Mouse (Mus musculus) embryo, embryonic 11.5 days (tissue): ENCODE measurements around the gene Gm21887.
A peak's percentile ranks its signal among the peaks of the same experiment; 100 is the strongest.
"Not testable (repeated sequence)": the region's sequence is repeated elsewhere in the genome, so short reads cannot be mapped to it uniquely, and the experiment has no call there.

Experiments used
- DNase-seq: peaks from one replicate; pipeline ENCODE4 v3.0.0-alpha.2; 2012; ENCODE audit warnings: low read depth, low spot score

The Gm21887 gene

DNA sequence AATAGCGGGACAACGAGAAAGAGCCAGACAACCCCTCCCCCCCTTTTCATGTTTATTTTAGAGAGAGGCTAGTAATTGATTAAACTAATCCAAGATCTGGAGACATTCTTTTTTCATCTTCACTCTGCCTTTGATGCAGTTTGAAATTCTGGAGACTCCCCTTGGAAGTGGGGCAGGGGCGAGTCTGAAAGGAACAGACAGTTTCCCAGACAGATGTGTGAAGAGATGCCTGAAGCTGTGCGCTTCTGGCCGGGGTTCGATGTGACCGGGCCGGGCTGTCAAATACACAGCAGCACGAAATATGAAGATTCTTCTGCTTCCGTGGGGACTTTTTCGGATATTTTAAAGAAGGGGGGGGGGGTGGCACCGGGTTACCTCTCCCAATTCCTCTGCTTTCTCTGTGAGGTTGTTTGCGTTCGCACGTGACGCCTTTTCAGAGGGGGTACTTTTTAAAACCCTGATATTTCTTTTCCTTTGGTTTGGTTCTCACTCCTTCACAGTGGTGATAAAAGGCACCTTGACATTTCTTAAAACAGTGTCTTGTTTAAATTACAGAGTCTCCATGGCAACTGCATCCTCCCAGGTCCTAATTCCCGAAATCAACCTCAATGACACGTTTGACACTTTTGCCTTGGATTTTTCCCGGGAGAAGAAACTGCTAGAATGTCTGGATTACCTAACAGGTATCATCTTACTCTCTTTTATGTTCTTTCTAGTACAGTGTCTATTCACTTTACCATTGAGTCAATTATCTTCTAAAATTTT, 25.9 kb upstream of the Gm21887 start:
- DNase-seq, result peak; percentile 13

DNA sequence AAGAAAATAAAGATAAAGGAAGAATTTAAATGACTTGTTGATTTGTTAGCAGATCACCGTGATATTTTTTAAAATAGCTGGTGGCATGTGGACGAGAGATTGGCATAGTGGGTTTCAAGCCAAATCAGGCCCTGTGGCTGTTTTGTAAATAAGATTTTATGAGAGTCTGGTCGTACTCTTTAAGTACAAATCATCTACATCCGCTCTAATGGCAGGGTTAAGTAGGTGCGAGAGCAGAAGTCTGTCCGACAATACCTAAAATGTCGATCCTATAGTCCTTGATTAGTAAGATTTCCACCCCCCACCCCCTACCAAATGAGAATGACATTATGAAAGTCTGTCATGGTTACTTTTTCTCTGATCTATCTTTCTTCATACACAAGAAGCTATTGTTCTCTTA, 25.1 kb upstream of the Gm21887 start:
- peak; percentile 8 for DNase-seq

DNA sequence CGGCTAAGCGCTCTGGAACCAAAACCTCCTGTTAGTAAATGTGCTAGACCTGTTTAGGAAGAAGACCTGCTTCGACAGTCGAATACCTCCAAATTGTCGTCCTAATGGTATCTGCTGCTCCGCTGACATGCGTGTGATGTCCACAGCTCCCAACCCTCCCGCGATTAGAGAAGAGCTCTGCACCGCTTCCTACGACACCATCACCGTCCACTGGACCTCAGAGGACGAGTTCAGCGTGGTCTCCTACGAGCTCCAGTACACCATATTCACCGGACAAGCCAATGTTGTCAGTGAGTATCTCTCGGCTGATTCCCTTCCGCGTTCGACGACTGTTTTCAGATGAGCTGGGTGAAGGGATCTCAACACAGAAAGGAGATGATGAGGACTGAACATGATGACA, 24.6 kb upstream of the Gm21887 start:
- DNase-seq, result peak; percentile 24

DNA sequence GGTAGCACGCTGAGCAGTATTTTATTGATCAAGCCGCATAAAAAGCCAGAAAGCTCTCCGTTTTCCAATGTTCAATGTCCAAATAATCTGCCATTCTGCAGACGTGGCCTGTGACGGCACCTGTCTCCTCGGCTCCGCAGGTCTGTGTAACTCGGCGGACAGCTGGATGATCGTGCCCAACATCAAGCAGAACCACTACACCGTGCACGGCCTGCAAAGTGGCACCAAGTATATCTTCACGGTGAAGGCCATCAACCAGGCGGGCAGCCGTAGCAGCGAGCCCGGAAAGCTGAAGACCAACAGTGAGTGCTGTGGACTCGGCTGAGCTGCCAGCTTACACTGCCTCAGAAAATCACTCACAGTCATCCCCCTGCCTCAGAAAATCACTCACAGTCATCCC, 23.7 kb upstream of the Gm21887 start:
- DNase-seq, result peak; percentile 19

DNA sequence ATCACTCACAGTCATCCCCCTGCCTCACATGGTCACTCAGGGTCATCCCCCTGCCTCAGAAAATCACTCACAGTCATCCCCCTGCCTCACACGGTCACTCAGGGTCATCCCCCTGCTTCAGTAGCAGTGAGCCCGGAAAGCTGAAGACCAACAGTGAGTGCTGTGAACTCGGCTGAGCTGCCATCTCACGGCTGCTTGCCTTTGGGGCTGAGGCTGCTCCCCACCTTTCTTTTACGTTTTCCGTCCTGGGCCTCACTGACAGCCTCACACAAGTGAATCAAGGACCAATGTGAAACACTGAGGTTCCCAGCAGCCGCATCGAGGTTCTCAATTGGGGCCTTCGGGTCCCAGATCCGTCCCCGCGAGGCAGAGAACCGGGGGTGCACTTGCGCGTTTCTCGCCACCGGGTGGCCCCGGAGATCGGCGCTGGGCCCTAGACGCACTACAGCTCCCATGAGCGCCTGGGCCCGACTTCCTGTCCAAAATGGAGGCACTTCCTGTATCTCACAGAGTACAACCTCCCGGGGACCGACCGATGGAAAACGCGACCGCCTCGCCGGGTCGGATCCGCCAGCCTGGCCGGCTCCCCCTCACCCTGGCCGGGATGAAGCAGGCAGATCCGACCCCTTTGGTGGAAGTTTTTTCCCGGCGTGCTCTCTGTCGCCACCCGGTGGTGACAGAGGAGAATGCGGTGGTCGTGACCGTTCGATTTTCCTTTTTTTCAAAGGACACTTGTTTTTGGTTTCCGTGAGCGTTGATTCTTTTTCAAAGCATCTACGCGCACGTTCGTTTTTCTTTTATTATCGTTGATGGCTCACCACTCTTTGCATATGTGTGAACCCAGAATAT, 22.7 kb upstream of the Gm21887 start:
- peak; percentile 85 for DNase-seq

DNA sequence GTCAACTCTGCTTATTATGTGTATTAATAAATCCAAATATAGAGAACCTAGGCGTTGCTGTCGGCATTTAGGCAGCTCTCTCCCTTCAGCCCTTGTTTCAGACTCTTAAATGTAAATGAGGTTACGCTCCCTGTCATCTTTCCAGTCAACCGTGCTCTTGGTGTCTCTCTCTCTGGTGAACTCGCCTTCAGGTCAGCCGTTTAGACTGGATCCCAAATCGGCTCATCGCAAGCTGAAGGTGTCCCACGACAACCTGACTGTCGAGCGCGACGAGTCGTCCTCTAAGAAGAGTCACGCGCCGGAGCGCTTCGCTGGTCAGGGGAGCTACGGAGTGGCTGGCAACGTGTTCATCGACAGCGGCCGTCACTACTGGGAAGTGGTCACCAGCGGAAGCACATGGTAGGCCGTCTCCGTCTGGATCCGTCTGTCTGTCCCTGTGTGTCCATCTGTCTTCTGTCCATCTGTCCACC, 22.1 kb upstream of the Gm21887 start:
- DNase-seq, result peak; percentile 46

DNA sequence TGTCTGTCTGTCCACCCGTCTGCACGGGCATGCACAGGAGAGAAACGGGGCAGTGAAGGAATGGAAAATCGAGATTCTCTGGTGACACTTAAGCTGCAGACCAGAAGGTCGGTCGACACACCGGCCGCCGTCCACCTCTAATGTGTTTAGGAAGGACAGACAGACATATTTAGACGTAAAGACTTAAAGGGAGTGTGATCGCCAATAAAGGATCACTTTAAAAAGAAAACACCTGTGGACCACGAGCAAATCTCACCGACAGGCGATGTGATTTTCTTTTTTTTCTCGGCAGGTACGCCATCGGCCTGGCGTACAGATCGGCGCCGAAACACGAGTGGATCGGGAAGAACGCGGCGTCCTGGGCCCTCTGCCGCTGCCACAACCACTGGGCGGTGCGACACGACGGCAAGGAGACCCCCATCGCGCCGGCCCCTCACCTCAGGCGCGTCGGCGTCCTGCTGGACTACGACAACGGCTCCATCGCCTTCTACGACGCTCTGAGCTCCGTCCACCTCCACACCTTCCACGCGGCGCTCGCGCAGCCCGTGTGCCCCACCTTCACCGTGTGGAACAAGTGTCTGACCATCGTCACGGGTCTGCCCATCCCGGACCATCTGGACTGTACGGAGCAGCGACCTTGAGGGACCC, 20.8 kb upstream of the Gm21887 start:
- DNase-seq, result peak; percentile 37

DNA sequence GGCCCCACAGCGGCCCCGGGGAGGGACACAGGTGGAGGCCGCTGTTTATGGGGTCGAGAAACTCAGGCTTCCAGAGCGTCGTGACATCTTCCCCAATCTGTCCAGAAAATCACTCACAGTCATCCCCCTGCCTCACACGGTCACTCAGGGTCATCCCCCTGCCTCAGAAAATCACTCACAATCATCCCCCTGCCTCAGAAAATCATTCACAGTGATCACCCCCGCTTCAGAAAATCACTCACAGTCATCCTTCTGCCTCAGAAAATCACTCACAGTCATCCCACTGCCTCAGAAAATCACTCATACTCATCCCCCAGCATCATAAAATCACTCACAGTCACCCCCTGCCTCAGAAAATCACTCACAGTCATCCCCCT, 20.3 kb upstream of the Gm21887 start:
- DNase-seq, result not testable (repeated sequence)

DNA sequence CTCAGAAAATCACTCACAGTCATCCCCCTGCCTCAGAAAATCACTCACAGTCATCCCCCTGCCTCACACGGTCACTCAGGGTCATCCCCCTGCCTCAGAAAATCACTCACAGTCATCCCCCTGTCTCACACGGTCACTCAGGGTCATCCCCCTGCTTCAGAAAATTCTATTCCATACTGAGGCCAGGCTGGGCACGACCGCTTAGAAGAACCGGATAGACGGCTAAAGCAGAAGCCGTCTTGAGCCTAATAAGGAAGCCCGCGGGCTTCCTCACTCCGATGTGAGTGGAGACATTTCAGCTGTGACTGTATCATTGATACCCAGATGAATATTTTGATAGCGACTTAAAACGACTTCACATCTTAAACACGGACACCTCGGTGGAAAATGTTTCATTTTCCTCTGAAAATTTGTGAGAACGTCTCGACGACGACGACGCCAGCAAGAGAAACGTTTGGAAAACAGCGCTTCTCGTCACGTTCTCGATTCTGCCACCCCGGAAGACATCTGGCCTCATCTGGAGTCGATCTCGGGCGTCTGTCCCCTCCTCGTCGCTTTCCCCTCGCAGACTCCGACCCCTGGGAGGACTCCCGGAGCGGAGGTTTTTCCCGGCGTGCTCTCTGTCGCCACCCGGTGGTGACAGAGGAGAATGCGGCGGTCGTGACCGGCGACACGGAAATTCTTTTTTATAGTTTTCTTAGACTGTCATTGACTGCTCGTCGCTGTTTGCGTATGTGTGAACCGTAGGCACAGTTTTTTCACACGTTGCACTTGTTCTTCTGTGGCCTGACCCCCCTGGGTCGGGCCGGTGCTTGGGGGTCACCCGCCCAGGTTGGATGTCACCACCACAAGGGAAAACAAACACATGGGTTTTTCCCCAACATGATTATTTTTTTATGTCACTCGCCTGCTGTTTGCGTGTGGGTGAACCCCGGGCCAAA, 19.5 kb upstream of the Gm21887 start:
- DNase-seq, result not testable (repeated sequence)

DNA sequence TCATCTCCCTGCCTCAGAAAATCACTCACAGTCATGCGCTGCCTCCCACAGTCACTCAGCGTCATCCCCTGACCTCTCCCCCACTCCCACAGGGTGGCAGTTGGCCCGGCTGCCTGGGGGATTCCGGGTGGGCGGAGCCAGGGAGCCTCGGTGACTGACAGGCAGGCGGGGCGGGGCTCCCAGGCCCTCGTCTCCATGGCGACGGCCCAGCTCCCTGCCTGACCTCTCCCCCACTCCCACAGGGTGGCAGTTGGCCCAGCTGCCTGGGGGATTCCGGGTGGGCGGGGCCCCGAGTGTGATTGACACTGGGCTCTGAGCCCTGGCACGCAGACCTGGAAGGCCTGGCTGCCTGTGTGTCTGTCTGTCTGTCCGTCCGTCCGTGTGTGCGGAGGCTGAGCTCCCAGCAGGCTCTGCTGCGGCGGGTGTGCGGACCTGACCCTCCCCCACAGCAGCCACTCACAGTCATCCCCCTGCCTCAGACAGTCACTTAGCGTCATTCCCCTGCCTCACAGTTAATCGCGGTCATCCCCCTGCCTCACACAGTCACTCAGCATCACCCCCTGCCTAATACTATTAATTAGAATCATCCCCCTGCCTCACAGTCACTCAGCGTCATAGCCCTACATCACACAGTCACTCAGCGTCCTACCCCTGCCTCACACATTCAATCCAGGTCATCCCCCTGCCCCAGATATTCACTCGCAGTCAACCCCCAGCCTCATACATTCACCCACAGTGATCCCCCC, 18.2 kb upstream of the Gm21887 start:
- DNase-seq, result peak; percentile 100

DNA sequence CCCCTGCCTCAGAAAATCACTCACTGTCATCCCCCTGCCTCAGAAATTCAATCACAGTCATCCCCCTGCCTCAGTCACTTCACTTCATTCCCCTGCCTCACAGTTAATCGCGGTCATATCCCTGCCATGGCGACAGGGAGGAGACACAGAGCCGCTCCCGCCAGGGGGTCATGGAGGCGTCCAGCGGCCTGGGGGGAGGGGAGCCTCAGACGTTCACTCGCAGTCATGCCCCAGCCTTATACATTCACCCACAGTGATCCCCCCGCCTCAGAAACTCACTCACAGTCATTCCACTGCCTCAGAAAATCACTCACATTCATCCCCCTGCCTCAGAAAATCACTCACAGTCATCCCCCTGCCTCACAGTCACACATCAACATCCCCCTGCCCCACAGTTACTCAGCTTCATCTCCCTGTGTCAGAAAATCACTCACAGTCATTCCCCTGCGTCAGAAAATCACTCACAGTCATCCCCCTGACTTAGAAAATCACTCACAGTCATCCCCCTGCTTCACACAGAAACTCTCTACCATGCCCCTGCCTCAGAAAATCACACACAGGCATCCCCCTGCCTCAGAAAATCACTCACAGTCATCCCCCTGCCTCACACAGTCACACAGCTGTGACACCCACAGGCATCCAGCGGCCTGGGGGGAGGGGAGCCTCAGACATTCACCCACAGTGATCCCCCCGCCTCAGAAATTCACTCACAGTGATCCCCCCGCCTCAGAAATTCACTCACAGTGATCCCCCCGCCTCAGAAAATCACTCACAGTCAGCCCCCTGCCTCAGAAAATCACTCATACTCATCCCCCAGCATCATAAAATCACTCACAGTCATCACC, 17.2 kb upstream of the Gm21887 start:
- DNase-seq, result not testable (repeated sequence)

DNA sequence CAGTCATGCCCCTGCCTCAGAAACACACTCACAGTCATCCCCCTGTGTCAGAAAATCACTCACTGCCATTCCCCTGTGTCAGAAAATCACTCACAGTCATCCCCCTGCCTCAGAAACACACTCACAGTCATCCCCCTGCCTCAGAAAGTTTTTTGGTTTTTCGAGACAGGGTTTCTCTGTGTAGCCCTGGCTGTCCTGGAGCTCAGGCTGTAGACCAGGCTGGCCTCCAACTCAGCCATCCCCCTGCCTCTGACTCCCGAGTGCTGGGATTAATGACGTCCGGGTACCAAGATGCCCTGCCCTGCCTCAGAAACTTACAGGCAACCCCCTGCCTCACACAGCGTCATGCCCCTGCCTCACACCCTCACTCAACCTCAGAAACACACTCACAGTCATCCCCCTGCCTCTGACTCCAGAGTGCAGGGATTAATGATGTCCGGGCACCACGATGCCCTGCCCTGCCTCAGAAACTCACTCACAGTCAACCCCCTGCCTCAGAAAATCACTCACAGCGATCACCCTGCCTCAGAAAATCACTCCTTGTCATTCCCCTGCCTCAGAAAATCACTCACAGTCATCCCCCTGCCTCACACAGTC, 16.4 kb upstream of the Gm21887 start:
- DNase-seq, result not testable (repeated sequence)

DNA sequence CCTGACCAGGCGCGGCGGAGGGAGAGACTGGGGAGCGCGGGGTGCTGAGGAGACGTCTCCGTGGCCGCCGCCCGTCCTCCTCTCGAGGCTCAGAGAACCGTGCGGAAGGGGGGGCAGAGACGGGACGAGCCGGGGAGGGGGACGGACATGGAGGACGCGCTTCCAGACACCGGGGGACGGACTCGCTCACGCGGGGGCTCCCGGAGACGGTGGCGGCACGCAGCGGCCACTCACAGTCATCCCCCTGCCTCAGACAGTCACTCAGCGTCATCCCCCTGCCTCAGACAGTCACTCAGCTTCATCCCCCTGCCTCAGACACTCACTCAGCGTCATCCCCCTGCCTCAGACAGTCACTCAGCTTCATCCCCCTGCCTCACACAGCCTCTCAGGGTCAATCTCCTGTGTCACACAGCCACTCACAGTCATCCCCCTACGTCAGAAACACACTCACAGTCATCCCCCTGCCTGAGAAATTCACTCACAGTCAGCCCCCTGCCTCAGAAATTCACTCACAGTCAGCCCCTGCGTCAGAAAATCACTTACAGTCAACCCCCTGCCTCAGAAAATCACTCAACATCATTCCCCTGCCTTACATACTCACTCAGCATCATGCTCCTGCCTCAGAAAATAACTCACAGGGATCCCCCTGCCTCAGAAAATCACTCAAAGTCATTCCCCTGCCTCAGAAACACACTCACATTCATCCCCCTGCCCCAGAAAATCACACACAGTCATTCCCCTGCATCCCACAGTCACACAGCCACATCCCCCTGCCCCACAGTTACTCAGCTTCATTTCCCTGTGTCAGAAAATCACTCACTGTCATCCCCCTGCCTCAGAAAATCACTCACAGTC, 15.2 kb upstream of the Gm21887 start:
- DNase-seq, result not testable (repeated sequence)

DNA sequence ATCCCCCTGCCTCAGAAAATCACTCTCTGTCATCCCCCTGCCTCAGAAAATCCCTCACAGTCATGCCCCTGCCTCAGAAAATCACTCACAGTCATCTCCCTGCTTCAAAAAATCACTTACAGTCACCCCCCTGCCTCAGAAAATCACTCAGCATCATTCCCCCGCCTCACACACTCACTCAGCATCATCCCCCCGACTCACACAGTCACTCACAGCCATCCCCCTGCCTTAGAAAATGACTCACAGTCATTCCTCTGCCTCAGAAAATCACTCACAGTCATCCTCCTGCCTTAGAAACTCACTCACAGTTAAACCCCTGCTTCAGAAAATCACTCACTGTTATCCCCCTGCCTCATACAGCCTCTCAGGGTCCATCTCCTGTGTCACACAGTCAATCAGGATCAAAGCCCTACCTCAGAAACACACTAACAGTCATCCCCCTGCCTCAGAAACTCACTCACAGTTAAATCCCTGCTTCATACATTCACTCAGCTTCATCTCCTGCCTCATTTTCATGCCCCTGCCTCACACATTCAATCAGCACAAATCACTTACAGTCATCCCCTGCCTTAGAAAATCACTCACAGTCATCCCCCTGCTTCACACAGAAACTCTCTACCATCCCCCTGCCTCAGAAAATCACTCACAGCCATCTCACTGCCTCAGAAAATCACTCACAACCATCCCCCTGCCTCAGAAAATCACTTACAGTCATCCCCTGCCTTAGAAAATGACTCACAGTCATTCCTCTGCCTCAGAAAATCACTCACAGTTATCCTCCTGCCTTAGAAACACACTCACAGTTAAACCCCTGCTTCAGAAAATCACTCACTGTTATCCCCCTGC, 14.4 kb upstream of the Gm21887 start:
- DNase-seq, result not testable (repeated sequence)

DNA sequence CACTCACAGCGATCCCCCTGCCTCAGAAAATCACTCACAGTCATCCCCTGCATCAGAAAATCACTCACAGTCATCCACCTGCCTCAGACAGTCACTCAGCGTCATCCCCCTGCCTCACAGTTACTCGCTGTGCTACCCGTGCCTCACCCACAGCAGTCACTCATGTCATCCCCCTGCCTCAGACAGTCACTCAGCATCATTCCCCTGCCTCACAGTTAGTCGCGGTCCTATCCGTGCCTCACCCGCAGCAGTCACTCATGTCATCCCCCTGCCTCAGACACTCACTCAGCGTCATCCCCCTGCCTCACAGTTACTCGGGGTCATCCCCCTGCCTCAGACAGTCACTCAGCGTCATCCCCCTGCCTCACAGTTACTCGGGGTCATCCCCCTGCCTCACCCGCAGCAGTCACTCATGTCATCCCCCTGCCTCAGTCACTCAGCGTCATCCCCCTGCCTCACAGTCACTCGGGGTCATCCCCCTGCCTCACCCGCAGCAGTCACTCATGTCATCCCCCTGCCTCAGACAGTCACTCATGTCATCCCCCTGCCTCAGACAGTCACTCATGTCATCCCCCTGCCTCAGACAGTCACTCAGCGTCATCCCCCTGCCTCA, 13.4 kb upstream of the Gm21887 start:
- not testable (repeated sequence) for DNase-seq

DNA sequence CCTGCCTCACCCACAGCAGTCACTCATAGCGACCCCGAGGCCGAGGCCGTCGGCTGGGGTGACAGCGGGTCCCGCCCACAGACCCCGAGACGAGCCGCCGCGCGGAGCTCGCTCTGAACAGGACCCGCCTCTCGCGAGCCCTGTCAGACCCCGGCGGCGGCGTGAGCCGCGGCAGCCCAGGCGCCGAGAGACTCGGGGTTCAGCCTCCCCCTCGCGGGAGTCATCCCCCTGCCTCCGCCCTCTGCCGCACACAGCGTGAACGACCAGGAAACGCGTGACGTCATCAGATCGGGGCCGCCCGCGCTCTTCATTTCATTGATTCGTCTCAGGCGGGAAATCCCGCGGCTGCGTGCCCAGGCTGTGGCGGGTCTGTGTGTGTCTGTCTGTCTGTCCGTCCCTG, 12.5 kb upstream of the Gm21887 start:
- DNase-seq, result peak; percentile 99

DNA sequence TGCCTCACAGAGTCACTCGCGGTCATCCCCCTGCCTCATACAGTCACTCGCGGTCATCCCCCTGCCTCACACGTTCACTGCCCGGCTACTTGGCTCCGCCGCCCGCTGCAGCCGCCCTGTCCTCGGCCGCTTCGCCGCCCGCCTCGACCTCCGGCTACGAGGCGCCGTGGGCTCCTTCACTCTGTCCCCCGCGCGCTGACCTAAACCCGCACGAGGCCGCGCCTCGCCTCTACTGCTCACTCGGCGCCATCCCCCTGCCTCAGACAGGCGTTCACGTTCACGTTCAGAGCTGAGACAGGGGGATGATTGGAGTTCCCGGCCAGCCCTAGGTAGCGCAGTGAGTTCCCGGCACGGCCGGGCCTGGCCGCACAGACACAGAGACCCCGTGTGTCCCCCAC, 12.0 kb upstream of the Gm21887 start:
- not testable (repeated sequence) for DNase-seq
